Mouse (Mus musculus): ENCODE measurements around the gene Mdc1.

Mdc1 gene

DNA sequence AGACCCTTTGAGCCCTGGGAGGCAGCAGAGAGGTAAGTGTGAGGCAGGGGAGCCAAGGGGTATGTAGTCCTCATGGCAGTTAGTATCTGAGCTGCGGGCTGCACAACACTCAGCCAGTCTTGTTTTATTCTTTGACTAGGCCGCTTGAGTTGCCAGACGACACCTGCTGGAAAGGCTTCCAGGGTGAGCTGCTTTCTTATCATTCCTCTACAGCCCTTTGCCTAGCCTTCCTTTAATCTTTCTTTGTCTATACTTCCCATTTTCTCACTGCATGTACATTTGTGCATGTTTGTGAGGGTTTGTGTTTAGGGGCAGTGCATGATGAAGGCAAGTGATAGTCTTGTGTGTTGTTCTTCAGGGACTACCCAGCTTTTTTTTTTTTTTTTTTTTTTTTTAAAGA is 9.7 kb downstream of the Mdc1 start:
- DNase-seq (ENCODE audit: low spot score): no peak

DNA sequence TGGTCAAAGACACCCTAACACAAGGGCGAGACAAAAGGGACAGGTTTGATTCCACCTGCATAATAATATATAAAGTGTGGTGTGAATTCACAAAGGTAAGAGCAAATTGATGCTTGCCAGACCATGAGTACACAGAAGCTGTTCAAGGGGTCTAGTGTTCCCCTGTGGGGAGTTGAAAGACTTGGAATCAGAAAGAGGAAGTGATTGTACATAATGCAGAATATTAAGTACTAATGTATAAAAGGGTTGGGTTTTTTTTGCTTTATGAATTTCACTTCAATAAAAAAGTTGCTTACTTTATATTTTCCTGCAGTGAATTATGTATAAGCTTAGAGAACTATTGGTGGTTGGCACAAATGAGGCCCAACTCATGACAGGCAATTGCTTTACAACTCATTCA is 18.1 kb downstream of the Mdc1 start:
- DNase-seq (ENCODE audit: low spot score): no peak

DNA sequence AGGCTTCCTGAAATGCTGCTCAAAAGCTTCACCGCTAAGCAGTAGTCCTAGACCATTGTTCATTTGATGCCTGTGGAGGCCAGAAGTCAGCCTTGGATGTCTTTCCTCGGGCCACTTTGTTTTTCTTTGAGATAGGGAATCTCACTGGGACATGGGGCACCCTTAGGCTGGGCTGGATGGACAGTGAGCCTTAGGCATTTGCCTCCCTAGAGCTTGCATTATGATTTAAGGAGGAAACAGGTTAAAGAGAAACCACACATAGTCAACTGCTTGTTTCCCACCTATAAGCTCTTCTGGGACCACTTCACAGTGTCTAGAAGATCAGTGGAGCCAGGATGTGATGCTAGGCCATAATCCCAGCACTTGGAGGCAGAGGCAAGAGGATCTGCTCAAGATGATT is 18.5 kb downstream of the Mdc1 start:
- DNase-seq (ENCODE audit: low spot score): no peak

DNA sequence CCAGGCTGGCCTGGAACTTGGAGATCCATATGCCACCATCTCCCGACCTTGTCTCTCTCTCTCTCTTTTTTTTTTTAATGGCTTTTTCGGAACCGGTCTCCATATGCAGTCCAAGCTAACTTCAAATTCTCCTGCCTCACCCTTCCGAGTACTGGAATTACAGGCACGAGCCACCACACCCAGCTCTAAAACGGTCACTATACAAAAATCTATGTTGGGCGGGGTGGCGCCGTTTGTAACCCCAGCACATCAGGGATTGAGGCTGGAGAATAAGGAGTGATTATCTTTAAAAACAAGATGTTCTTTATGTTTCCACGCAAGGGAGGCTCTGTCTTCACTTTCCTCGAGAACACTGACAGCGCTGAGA is 19.5 kb downstream of the Mdc1 start:
- DNase-seq (ENCODE audit: low spot score): no peak

DNA sequence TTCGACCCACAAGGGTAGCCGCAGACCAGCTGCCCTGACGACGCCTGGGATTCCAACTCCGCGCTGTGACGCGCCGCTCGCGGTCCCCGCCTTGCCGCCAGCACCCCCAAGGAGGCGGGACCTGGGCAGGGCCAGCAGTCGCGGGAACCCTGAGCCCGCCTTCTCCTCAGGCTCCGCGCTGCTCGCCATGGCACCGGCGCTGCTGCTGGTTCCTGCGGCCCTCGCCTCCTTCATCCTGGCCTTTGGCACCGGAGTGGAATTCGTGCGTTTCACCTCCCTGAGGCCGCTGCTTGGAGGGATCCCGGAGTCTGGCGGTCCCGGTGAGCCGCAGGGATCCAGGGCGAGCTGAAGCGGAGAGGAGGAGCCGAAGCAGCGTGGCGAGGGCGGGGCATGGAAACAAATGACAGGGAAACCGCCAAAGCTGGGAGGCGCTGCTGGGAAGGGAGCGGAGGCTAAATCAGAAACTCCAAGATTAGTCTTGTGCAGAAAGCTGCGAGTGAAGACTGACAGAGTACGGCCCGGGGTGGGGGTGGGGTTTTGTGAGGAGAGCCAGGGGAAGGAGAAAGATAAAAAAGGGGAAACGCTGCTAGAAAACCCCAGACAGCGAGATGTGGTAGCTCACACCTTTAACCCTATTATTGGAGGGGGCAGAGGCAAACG is 20.0 kb downstream of the Mdc1 start, which contains the start of gene Nrm:
Gene Nrm, plus strand, starts transcription at position 121 of the 660 bp plus-strand sequence.
- DNase-seq (ENCODE audit: low spot score): peak; percentile 85

DNA sequence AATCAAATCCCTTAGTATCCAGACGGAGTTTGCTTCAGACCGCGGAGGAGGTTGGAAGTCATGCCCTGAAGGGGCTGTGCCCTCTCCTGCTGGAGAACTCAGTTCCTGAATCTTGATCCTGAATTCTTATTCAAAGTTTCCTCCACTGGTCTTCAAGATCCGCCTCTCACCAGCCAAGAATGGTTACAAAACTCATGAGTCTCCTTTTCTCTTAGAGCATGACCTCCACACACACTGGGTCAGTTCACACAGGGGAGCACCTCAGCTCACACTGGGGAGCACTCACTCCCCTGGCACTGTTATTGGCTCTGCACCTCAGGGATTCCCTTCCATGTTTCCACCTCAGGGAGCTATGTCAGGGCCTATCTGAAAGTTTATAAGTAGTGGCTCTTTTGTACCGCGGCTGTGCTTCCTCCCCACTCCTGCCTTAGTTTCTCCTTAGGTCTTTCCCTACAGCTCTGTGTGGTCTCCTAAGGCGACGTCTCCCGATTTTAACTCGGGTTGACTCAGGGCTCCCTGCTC is 23.6 kb downstream of the Mdc1 start:
- DNase-seq (ENCODE audit: low spot score): no peak

DNA sequence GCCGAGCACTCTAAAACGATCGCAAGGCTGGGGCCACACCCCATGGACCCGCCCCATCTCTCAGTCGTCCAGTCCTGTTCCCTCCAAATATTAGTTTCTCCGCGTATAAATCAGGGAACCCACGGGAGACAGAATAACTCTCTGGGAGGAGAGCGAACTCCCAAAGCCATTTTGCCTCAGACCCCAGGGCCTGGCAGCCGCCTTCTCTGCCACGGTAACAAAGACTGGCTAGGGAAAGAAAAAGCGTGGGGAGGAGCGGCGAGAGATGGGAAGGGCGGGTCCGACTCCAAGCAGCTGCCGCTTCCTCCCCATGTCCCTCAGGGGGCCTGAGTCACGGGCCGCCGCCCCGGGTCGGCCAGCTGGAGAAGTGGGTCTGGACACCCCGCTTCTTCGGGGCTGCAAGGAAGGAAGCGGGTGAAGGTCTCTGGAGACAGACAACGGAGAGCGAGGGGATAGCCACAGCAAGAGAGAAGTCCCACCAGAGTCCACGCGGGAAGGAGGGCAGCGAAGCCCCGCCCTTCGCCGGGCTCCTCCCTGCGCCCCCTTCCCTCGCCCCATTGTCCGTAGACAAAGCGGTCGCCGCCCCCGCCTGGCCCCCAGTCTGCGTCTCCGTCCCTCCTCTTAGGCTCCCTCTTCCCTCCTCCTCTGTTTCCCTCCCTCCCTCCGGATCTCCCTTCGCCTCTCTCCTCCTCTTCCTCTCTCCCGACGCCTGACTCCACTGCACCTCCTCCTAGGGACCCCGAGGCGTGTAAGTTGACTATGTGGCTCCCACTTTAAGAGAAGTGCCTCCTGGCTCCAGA is 24.4 kb downstream of the Mdc1 start, which contains the start of gene Ppp1r18:
Gene Ppp1r18, plus strand, starts transcription at position 113 of the 800 bp plus-strand sequence.
- DNase-seq (ENCODE audit: low spot score): no peak

DNA sequence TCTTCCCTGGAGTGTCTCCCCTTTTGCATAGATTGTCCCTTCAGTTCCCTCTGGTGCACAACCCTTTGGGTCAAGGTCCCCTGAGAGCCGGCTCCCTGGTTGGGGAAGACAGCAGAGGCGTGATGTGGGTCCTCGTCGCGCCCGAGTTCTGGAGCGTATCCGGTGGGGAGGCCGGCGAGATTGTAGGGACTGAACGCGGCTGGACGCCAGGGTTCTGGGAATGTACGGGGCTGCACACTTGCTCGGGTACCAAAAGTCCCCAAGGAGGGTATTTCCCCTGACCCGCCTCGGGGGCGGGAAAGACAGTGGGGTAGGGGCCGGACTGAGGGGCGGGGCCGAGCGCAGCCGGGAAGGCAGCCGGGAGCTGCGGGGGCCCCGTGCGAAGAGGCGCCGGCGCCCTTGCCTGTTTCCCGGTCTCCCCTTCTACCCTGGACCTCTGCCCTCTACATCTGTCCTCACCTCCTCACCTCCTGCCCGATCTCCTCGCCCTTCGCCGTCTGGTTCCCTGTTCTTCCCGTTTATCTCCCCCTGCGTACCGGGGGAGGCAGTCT is 25.0 kb downstream of the Mdc1 start:
- no peak for DNase-seq (ENCODE audit: low spot score)

DNA sequence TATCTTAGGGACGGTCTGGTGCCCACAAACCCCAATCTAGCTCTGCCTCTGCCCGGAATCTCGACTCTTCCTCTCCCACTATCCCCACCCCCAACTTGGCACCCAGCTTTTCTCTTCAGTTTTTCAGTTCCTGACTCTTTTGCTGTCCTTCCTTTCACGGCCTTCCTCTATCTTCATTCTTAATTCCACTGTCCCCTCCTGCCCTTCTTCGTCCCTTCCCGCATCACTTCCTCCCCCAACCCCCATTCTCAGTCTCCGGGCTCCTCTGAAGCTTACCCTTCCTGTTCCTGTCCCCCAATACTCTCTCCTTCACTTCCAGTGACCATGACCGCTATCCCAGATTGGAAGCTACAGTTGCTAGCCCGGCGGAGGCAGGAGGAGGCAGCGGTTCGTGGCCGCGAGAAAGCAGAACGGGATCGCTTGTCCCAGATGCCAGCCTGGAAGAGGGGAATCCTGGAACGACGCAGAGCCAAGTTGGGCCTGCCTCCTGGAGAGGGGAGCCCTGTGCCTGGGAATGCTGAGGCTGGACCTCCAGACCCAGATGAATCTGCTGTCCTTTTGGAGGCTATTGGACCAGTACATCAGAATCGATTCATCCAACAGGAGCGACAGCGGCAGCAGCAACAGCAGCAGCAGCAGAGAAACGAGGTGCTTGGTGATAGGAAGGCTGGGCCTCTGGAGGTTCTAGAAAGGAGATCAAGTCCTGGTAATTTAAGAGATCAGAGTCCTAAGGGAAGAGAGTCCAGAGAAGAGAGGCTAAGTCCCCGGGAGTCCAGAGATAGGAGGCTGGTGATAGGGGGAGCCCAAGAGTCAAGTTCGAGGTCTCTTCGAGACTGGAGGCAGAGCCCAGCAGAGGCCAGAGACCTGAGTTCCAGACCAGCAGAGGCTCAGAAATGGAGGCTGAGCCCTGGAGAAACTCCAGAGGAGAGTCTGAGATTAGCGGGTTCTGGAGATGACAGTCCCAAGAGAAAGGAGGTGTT is 25.9 kb downstream of the Mdc1 start:
- DNase-seq (ENCODE audit: low spot score): no peak

DNA sequence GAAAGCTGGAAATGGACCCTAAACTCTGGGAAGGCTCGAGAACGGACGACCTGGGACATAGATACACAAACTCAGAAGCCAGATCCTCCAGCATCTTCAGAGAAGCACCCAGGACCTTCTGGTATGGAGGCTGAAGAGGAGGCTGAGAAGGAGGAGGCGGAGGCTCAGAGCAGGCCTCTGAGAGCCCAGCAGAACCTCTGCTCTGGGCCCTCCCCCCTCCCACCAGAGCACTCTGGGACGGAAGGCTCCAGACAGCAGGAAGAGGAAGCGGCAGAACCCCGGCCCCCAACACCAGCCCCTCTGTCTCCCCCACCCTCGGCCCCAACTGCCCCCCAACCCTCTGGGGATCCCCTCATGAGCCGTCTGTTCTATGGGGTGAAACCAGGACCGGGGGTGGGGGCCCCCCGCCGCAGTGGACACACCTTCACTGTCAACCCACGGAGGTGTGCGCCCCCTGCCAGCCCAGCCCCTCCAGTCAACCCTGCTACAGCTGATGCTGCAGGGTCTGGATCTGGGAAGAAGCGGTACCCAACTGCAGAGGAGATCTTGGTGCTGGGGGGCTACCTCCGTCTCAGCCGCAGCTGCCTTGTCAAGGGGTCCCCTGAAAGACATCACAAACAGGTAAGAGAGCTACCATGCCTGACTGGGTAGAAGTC is 27.0 kb downstream of the Mdc1 start:
- no peak for DNase-seq (ENCODE audit: low spot score)

DNA sequence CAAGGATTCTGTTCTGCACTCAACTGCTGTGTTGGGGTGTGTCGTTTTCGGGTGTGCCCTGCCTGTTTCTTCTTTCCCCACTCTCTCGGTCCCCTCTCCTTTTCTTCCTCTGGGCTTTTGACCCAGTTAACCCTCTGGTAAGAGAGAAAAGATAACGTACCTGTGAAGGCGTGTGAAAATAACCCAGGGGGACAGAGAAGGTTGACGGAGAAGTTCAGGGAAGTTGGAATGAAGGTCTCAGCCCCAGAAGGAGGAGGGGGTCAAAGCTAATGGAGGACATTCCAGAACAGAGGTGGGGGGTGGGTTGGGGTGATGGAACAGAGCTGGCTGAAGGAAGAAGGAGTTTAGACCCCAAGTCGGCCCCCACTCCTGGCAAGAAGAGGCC is 27.6 kb downstream of the Mdc1 start:
- no peak for DNase-seq (ENCODE audit: low spot score)

DNA sequence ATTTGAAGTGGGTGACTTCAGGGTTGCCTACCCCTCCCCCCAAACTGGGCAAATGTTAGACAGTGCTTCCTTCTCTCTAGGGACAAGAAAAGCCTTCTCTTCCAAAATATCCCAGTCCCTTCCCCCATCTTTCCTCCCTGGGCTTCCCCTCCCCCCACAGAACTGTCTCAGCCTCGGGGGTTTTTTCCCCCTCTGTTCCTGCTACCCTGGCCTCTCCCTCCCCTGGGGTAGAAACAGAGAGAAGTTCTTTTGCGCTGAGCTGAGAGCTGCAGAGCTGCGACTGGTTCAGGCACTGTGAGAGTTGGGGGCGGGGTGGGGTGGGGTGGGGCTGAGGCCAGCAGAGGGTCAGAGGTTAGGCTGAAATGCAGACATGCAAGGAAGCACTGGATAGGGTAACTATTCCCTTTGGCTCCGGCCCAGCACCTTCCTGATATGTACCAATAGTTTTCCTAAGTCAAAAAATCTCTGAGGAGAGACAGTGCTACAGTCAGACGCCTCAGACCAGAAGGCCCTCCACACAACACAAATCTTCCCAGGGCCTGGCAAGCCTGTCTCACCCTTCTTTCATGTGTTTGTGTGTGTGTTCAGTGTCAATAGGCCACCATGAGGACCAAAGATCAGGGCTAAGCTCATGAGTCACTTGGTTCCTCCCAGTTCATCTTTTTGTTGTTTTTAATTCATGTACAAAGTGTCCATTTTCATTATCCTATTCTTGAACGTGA is 28.2 kb downstream of the Mdc1 start:
- DNase-seq (ENCODE audit: low spot score): no peak

DNA sequence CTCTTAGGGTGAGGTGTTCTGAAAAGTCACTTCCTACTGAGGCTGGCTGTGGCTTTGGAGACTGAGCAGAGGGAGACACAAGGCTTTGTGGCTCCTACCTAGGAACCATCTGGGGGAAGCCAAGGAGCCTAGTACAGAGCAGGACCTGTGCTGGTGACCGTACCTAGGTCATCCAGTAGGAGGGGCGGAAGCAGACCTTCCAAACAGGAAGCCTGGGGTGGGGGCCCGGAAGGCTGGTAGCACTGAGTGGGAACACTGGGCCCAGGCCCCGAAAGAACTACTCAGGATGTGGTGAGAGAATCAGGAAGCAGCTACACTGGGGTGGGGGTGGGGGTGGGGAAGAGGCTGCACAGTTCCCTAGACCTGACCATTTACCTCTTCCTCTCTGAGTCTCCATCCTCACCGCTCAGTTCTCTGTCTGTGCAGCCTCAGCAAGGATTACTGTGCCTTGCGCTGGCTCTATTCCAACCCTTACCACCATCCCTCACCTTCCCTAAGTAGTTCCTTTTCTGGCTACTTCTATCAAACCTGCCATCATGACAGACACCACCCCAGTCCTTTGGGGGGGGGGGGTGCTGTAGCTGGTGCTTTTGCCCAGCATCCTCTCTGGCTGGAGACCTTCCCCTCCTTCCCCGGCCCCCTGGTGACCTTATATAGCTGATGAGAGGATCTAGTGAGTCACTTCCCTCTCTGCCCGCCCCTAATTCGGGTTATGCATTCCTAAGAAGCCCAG is 29.0 kb downstream of the Mdc1 start:
- DNase-seq (ENCODE audit: low spot score): no peak

DNA sequence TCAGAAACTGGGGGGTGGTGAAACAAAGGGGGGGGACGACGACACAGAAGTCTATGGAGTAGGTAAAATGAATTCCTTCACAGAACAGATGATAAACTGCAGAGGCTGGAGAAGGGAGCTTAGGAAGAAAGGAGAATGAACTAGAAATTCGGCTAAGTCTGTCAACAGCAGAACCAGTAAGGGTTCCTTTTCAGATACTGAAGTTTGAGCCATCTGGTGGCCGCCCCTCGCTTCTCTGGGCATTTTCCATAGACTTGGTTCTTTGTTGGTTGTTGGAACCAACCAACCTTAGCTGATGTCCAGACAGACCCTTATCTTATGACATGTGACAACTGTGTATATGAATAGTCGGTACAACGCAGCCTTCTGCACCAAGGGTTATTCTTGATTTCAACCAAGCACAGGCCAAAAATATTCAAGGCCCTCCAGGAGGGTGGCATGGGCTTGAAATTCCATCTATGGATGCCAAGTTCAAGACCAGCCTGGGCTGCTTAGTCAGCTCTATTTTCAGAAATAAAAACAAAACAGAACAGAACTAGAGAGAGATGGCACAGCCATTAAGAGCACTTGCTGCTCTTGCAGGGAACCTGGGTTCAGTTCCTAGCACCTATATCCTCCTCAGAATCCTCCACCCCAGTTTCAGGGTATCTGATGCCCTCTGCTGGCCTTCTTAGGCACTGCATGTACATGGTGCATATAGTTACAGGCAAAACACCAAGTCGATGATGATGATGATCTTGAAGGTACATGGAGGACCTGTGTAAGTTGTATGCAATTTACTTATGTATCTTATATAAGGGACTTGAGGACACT is 29.8 kb downstream of the Mdc1 start:
- DNase-seq (ENCODE audit: low spot score): no peak

DNA sequence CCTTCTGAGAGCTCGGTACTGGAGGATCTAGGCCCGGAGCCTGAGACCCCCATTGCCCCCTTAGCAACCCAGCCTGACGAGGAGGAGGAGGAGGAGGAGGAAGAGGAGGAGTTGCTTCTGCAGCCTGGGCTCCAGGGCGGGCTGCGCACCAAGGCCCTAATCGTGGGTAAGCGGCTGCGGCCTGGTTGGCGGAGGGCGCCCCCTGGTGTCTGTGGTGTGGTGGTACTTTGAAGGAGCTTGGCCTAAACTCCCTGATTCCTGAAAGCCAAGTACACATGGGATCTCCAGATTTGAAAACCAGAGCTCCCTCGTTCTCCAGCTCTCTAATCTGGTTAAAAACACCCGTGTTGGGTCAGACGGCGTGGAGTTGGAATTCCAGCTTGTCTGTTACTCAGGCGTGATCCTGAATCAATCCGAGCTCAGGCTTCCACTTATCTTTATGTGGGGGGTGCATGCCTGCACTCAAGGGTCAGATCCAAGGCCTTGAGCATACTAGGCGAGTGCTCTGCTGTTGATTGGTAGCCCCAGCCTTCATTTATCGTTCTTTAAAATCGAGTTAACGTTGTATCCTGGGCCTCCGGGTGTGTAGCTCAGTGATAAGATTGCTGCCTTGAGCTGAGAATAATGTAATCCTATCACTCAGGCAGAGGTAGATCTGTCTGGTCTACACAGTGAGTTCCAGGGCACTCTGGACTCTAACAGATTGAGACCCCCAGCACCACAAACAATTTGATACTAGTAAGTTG is 32.6 kb downstream of the Mdc1 start:
- DNase-seq (ENCODE audit: low spot score): peak; percentile 84

DNA sequence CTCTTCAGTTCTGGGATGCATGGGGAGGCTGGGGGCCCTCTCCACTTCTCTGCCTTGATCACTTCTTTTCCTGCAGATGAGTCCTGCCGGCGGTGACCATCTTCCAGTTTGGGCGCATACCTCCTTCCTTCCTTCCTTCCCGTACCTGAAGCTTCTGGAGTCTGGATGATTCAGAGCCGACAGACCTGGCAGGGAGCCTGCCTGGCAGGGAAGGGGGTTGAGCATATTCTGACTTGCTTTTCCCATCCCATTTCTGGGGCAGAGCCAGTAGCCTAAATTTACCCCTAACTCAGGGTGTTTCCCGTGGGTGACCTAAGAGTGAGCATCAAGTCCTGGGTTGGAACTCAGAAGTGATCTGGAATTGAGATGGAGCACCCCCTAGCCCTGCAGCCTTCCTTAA is 33.4 kb downstream of the Mdc1 start:
- DNase-seq (ENCODE audit: low spot score): no peak

DNA sequence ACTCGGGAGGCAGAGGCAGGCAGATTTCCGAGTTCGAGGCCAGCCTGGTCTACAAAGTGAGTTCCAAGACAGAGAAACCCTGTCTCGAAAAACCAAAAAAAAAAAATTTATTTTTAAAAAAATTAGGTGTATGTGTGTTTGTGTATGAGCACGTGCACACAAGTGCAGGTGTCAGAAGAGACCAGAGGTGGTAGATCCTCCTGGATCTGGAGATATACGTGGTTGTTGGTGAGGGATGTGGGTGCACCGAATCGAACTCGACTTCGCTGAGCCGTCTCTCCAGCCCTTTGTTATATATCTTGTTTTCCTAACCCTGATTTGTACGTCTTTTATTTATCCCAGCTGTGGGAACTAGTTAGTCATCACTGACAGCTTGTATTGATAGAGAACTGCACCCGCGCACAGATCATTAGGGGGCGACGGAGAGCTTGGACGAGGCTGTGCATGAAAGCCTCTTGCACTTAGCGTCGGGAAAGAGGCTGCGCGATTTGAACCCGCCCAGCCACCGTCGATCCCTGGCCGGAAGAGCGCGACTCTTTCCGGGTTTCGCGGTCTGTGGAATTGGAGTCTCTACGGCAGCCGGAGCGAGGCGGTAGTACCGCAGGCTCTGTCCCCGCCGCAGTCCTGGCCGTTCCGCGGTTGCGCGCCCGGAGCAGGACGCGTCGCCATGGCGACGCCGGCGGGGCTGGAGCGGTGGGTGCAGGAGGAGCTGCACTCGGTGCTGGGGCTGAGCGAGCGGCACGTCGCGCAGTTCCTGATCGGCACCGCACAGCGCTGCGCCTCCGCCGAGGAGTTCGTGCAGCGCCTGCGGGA is 38.1 kb downstream of the Mdc1 start, which contains the start of gene Dhx16:
Gene Dhx16, plus strand, starts transcription at position 575 of the 813 bp plus-strand sequence.
- peak; percentile 96 for DNase-seq (ENCODE audit: low spot score)

Measured in layer of hippocampus, adult 11-12 months (tissue).